Mouse (Mus musculus) cerebellum, adult (tissue): Measurements from ENCODE around the gene Rpl5.

Experiments
- ATAC-seq: cut with Nextera tagmentation; 2 replicates; pipeline ENCODE4 v1.9.2; 2017; ENCODE audit warnings: mild to moderate bottlenecking, moderate library complexity, mixed read lengths; ENCODE audit not compliant: insufficient number of reproducible peaks, low FRiP score, low TSS enrichment

Gene Rpl5

DNA sequence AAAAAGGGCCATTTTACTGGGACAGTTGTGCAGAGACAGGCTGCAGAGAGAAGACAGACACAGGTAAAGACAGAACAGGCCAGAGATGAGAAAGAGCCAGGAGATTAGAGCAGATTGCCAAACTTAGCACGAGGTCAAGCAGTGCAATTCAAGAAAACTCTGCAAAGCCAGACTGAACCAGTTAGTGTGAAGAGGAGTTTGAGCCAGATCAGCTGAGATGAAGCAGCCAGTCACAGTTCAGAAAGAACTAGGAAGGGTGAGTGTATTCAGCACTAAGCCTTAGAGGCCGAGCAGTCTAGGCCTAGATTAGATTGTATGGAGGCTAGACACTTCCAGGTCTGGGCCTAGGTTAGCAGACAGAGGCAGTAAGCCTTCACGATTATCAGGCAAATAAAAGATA, 39.4 kb downstream of the Rpl5 start:
- no peak for ATAC-seq

DNA sequence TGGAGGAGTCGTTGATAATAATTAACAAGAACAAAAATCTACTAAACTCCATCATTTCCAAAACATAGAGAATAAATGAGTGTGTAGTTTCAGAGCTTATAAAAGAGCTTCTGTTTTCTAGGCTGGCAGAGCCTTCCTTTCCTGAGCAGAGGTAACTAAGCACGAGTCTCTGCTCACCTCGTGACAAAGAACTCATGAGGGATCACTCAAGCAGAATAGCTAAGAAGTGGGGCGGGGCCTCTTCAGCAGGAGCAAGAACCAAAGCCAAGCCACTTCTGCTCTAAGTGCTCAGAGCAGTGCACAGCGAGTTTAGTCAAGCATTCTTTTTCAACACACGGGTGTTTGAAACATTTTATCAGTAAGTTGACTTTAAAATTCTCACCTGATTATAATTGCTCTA, 40.9 kb downstream of the Rpl5 start:
- no peak for ATAC-seq

DNA sequence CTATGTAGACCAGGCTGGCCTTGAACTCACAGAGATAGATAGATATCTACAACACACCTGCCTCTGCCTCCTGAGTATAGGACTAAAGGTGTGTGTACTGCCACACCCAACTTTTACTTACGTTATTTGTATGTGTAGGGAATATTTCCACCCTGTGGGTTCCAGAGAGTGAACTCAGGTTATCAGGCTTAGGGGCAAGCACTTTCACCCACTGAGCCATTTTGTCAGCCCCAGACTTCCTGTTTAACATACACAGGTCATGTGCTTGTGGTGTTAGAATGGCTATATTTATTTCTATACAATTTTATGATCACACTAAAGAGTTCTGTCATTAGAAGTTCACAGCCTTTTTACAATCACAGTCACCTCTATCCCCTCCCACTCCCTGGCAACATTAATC, 42.6 kb downstream of the Rpl5 start:
- no peak for ATAC-seq

DNA sequence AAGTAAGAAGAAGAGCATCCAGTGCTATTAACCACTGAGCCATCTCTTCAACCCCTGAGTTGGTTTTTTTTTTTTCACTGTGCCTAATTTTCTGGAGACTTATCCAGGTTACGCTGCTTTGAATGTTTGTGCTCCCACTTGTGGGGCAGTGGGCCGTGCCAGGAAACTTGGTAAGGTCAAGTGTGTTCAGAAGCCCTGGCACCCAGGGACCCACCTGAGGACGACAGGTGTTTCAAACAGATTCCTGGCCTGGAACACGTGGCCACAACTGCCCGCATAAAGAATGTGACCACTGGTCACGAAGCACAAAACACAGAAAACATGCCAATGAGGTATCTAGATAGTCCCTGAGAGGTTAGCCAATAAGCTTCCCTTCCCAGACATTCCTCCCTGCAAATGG, 43.2 kb downstream of the Rpl5 start:
- ATAC-seq = no peak

DNA sequence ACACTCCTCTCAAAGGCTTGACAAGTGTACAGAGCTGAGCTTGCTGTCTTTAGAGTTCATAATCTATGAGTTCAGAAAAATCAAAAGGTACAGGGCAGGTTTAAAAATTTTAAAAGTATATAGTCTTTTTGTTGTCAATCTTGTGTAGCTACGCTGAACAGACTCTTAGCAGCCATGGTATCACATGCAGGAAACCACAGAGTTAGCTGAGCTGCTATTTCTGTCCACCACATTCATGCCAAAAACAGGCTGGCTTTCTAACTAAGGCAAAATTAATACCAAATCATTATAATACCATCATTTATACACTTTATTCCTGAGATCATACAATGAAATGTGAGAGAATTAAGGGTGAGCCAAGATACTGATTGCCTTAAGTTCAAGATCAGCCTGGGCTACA, 46.2 kb downstream of the Rpl5 start:
- ATAC-seq = no peak

DNA sequence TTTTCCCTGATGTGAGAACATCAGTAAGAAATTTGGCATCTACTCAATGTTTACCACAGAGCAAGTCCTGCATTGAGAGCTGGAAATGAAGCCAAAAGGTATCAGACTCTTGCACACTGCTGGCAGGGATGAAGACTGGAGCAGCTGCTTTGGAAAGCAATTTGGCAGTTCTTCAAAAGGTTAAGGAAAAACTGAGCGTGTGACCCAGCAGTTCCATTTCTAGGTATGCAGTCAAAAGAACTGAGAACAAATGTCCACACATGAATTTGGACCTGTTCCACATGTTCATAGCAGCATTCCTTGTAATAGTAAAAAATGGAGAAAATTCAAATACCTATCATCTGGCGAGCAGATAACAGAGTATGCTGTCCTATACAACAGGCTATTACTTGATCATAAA, 47.2 kb downstream of the Rpl5 start:
- ATAC-seq = peak; percentile 36; the same call in 1 of the 2 replicates

DNA sequence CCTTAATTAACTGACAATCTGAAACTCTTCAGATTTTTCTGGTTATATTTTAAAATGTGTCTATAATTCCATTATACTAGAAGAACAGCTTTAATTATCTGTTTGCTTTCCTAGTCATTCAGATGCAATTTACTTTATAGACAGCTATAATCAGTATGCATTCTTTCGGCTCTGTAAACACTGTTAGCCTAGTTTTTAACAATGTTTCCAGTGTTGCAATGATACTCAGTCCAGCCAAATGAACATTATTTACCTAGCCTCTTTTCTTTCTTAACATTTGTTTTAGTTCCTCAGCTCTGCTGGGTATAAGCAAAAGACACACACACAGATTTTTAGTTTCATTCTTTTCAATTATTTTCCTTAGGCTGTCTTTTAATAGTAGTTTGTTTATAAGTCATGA, 48.6 kb downstream of the Rpl5 start:
- no peak for ATAC-seq

DNA sequence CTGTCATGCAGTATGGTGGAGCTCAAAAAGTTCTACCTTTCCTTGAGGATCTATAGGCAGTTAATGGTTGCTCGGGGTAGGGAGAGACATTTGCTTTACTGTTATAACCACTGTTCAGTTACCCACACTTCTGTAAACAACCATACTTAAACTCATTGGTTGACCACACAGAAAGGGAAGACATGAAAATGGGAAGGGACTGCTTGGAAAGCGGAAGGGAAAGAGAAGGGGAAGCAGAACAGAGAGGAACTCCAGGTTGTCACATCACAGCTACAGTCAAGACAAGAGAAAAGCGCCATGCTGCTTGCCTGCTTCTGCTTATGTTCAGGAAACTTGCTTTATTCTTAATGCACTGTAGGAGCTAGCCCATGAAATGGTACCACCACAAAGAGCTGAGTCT, 49.3 kb downstream of the Rpl5 start:
- ATAC-seq = no peak

DNA sequence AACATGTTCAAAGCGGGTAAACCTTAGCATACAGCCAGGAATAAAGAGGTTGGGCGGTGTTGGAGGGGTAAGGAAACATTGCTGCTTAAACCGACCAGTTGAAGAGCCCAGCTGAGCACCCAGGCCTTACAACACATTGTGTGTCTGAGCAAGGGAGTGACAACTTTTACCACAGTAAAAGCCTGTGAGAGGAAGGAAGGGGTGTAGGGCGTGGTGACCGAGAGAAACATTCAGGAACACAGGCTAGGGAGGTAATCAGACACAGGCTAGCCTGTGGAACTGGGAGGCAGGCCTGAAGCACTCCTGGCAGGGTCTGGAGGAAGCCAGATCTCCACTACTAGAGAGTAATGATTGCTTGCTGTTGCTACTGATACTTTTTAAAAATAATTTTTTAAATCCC, 50.3 kb downstream of the Rpl5 start:
- ATAC-seq = no peak
